Mouse (Mus musculus): ENCODE results near the gene Nlrp9c. TPM values are rescaled to one million over a fixed set of nuclear protein-coding genes. Genes with fewer than 3 reads are reported as not detected.

Nlrp9c gene
- polyA plus RNA-seq, 2 experiments: not detected

Other genes with a start within 250 kb of the Nlrp9c start
- 0.04 and 0.09 TPM in 2 replicates for gene Cyp2b9, start 230.3 kb downstream of the Nlrp9c start, polyA plus RNA-seq (2012; rRNA removed)
- gene Cyp2b9, start 230.3 kb downstream of the Nlrp9c start, polyA plus RNA-seq (2014; fragmentation: Nextera tagmentation; extraction: Ambion mirVana): 0.29 and 0.43 TPM in 2 replicates
- not detected in 2 replicates for gene Vmn1r184, start 143.4 kb downstream of the Nlrp9c start, polyA plus RNA-seq (2012; rRNA removed)
- gene Vmn1r184, start 143.4 kb downstream of the Nlrp9c start, polyA plus RNA-seq (2014; fragmentation: Nextera tagmentation; extraction: Ambion mirVana): not detected in 2 replicates
- gene Cyp2a4, start 96.5 kb downstream of the Nlrp9c start, polyA plus RNA-seq (2012; rRNA removed): 0.10 TPM in 2 replicates
- 0.20 and 0.32 TPM in 2 replicates for gene Cyp2a4, start 96.5 kb downstream of the Nlrp9c start, polyA plus RNA-seq (2014; fragmentation: Nextera tagmentation; extraction: Ambion mirVana)
- gene Nlrp4a, start 31.4 kb upstream of the Nlrp9c start, polyA plus RNA-seq (2012; rRNA removed): not detected in 2 replicates
- not detected in 2 replicates for gene Nlrp4a, start 31.4 kb upstream of the Nlrp9c start, polyA plus RNA-seq (2014; fragmentation: Nextera tagmentation; extraction: Ambion mirVana)
- gene Nlrp9a, start 131.3 kb upstream of the Nlrp9c start, polyA plus RNA-seq (2012; rRNA removed): not detected in 2 replicates
- not detected in 2 replicates for gene Nlrp9a, start 131.3 kb upstream of the Nlrp9c start, polyA plus RNA-seq (2014; fragmentation: Nextera tagmentation; extraction: Ambion mirVana)
- not detected in 2 replicates for gene Vmn1r185, start 214.8 kb upstream of the Nlrp9c start, polyA plus RNA-seq (2012; rRNA removed)
- not detected in 2 replicates for gene Vmn1r185, start 214.8 kb upstream of the Nlrp9c start, polyA plus RNA-seq (2014; fragmentation: Nextera tagmentation; extraction: Ambion mirVana)

Data from liver, embryonic 14.5 days (tissue).